Mouse (Mus musculus) granulocyte monocyte progenitor cell, adult 5-6 weeks (primary cell): ENCODE data around the gene Cacna1c. TPM values are rescaled to one million over a fixed set of nuclear protein-coding genes. Genes with fewer than 3 reads are reported as not detected.

Source experiments
- ATAC-seq: replicated peaks from 2 replicates; pipeline ENCODE4 v1.8.0; 2016; ENCODE audit warnings: mild to moderate bottlenecking, moderate TSS enrichment, inconsistent platforms; ENCODE audit not compliant: poor library complexity, severe bottlenecking
- total RNA-seq, 2 experiments: library from RNA; stranded (forward) in 1 of 2; stranded (reverse) in 1 of 2; fragments of 200-712, 200-1000 nt in 1 of 2; fragments of >200 nt in 1 of 2; fragmentation: Nextera tagmentation in 1 of 2; gene quantifications; 2 replicates each; pipeline ENCODE4 v1.2.3; 2014 to 2017

Cacna1c gene
- total RNA-seq, 2 experiments from 2014 or later = not detected

- ATAC-seq = no peak
Observed at GRCm38 (mm10) chr6:118980265-118980664, 216.0 kb downstream of the Cacna1c start.

DNA sequence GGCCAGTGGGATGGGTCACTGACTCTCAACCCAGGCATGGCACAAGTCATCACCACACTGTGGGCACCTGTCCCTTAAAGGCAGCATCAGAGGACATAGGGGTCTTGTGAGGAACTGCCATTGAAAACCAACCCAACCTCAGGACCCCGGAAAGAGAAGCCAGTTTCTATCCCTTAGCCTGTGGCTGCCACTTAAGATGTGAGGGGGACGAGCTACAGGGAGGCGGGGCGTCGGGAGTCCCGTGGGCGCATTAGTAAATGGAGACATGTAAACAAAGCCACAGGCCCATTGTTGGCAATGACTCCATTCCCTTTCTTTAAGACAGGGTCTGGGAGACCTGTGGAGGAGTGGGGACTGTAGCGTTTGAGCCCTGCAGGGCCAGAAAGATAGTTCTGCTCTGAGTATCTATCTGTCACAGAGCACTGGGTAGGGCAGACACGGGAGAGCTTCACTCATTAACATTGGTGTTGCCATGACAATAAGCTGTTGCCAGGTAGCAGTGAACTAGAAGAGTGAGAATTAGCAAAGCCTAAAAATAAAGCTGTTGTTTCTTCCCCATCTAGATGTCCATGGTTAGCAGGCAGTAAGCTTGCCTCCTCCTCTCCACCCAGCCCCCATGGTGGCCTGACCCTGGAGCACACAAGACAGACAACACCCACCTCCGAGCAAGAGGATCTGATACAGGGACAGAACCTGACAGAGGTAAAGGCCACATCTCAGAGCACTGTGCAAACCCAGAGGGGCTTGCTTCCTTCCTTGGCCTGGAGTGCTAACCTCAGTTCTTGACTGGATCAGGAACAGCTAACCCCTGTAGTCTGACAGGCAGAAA, 218.6 kb downstream of the Cacna1c start:
- no peak for ATAC-seq

- ATAC-seq = no peak
Observed at GRCm38 (mm10) chr6:118976617-118977016, 219.6 kb downstream of the Cacna1c start.

DNA sequence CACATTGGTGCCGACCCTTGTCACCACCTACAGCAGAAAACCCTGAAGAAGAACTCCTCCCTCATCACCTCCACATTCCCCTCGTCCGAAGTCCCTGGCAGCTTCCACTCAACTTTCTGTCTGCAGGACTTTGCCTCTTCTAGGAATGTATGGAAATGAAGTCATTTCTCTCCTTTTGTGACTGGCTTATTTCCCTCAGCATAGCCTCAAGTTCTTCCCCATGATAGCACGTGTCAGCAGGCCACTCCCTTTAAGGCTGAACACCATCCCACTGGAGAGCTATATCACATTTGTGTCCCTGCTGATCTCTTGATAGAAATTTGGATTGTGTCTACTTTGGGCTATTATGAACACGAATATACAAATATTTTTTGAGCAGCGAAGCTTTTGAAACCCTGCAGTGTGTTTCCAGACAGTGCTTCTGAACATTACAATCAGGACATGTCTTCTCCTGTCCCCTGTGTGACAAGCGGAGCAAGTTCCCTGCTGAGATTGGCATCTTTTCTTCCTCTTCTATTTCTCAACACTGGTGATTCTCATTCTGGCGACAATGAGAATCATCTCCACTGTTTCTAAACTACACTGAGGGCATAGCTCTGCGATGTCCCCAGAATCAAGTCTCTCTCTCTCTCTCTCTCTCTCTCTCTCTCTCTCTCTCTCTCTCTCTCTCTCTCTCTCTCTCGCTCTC, 224.2 kb downstream of the Cacna1c start:
- ATAC-seq = no peak

DNA sequence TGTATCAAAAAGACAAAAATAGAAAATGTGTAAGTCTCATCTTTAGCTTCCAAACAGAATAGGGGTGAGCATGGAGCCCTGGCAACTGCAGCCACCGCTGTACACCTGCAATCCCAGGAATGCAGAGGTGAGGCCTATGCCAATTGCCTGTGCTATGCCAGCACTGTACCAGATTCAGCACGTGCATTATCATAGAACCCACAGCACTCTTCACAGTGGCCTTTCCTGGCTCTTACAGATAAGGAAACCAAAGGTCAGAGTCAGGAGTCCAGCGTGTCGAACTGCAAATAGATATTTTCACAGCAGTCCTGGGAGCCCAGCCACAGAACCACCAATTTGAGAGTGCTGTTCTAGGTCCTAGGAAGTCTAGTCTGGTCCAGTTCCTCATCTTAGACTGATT, 227.4 kb downstream of the Cacna1c start:
- ATAC-seq = no peak

DNA sequence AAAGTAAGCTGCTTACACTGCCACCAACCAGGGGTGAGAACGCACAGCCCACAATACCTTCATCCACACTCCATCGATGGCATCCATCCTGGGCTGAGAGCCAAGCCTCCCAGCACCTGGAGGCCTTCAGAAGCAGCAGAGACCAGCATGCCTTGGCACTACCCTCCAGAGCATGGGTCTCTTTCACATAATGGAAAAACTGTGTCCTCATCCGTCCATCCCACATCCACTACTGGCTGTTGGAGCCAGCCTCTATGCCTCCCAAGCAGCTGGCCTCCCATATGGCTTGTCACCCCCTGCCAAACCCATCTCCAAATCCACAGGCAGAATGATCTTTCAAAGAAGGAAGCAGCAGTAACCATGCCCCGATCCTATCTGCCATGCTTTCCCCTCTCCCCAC, 229.3 kb downstream of the Cacna1c start:
- no peak for ATAC-seq

GRCm38 (mm10) chr6:118965577-118965976, 230.6 kb downstream of the Cacna1c start:
- ATAC-seq = no peak

GRCm38 (mm10) chr6:118963806-118964205, 232.4 kb downstream of the Cacna1c start:
- ATAC-seq = no peak

GRCm38 (mm10) chr6:118963283-118963682, 232.9 kb downstream of the Cacna1c start:
- ATAC-seq = no peak

GRCm38 (mm10) chr6:118958529-118958928, 237.7 kb downstream of the Cacna1c start:
- ATAC-seq = no peak

- ATAC-seq = no peak
Observed at GRCm38 (mm10) chr6:118956234-118956633, 240.0 kb downstream of the Cacna1c start.

- ATAC-seq = no peak
Observed at GRCm38 (mm10) chr6:118955777-118956176, 240.4 kb downstream of the Cacna1c start.

- no peak for ATAC-seq
Observed at GRCm38 (mm10) chr6:118954988-118955554, 241.1 kb downstream of the Cacna1c start.

DNA sequence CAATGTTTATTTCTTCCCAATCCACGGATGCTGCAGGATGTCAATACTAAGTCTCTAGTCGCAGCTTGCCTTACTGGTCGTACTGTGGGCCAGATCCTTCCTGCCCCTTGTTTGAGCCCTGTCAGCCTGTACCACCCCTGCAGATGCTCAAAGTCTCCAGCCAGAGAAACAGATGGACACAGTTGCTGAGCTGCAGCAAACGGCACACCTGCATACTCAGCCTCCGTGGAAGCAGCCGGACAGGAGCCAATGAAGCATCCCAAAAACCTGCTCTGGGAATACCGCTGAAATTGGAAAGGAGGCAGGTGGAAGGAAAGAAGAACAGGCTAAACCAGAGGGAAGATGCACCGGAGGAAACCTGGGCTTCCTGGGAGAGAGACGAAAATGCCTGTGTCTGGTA, 243.8 kb downstream of the Cacna1c start:
- no peak for ATAC-seq

DNA sequence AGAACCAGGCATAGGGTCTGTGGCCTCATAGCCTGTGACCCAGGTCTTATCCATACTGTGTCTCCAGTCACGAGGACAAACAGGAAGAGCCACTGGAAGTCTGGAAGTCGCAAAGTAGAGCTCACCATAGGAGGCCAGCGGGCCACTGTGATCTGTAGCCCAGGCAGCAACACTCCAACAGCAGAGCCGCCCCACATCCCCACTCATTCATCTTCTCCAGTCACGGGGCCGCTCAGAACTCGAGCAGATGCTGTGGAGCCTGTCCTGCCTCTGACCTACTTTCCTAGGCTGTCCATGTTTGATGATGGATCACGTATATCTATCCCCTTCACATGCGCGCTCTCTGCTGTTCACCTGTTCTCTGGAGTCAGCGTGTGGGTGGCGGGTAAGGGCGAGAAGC, 246.0 kb downstream of the Cacna1c start:
- no peak for ATAC-seq

DNA sequence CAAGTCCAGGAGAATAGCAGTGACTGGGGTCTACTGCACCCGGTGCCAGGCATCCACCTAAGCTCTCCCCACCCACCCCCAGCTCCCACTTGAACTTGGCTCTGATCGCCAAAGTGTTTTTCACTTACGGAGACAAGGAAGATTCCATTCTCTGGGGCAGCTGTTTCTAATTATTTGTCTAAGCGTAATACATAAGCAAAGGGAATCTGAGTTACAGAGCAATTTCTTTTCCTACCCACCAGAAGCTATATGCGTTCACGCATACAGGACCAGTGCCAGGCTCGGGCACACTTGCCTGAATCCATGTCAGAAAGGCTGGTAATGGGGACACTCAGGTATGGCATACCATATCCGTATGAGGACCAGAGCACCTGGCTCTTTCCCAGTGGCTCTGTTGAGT, 248.9 kb downstream of the Cacna1c start:
- ATAC-seq = no peak

DNA sequence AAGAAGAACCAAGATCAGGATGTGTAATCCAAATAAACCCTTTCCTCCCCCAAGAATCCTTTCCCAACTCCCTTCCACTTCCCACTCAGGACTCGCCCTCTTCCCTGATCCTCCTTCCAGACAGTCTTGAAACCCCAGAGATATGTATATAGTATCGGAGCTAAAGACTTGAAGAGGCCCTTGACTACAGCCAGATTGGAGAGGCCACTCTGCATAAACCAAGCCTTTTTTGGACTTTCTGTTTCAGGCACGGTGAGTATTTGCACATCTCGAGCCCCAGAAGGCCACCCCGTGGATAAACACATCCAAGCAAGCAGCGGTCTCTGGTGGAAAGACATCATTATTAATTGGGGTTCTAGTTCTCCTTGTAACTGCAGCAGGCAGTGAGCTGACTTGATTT, 249.6 kb downstream of the Cacna1c start:
- ATAC-seq = no peak

DNA sequence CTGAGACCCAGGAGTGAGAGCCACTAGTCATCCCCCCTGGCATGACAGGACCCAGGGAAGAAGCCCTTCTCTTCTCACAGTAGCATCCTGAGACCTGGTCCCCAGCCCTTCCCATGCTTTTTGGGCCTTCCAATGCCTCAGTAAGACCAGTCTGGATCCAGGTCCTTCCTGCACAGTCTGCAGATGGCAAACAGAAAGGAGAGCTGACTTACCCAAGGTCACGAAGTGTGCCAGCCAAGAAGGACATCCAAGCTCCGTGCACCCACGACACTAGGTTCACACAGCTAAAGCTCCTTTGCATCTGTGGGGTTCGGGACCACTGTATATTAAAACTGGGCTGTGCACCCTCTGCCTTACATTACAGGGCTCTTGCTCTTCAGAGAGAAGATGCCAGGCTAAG, 252.1 kb downstream of the Cacna1c start:
- ATAC-seq = no peak

DNA sequence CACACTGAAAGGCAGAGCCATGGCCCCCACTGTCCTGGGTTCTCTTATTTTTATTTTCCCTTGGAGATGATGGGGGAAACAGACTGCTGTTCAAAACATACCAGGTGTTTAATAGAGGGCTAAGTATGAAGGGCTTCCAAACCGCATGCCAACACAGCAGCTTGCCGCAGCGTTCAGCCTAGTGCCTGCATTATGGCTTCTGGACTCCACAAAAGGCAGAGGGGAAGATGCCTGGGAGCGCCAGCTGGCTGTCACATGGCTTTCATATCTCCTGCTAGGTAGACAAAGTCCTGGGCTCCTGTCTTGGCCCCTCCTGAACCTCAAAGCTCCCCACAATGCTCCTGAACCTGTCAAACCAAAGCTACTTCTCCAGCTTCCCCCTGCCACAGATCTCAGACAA, 254.4 kb downstream of the Cacna1c start:
- ATAC-seq = no peak

DNA sequence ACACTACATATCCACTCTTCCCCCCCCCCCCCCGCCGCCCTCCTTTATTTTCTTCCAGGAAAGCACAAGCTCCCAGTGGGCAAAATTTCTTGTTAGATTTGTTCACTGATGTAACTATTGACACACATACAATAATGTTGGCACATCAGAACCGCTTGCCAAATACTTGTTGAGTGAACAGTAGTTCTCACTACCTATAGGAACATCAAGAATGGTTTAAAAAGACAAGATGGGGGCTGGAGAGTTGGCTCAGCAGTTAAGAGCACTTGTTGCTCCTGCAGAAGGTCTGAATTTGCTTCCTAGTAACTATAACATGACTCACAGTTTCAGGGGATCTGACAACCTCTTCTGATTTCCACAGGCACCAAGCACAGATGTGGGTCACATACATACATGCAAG, 255.2 kb downstream of the Cacna1c start:
- no peak for ATAC-seq

GRCm38 (mm10) chr6:118939626-118940025, 256.6 kb downstream of the Cacna1c start:
- no peak for ATAC-seq
